Mouse (Mus musculus) liver, postnatal 0 days (tissue): ENCODE measurements around the gene Add3.

Experiments used
- CTCF ChIP-seq: sonication (generic); IDR thresholded peaks from 2 replicates; pipeline ENCODE4 v1.5.1; 2016; ENCODE audit warnings: antibody characterized with exemption, low read depth
- EP300 ChIP-seq: IDR thresholded peaks from 2 replicates; pipeline ENCODE4 v1.6.1; 2016; ENCODE audit warnings: antibody characterized with exemption, low read depth, mild to moderate bottlenecking

DNA sequence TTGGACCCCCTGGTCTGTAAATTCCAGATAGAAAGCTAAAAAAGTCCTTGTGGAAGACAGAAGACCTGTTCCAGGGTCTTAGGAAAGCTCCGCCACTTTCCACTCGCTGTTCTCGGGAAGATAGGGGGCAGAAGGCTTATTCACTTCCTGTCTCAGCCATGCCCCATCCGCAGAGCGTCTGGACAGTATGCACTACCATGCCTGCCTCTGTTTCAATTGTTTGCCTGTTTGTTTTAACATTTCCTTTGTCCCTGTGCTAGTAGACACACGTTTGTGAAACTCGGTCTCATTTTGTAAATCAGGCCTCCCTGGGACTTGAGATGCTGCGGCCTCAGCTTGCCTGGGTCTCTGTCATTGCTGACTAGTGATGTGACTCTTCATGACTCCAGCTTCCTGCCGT is 43.4 kb downstream of the Add3 start:
- TF ChIP-seq CTCF, result peak; percentile 34
- TF ChIP-seq EP300, result no peak
